Mouse (Mus musculus): ENCODE results near the gene Arhgdia.

Gene Arhgdia

DNA sequence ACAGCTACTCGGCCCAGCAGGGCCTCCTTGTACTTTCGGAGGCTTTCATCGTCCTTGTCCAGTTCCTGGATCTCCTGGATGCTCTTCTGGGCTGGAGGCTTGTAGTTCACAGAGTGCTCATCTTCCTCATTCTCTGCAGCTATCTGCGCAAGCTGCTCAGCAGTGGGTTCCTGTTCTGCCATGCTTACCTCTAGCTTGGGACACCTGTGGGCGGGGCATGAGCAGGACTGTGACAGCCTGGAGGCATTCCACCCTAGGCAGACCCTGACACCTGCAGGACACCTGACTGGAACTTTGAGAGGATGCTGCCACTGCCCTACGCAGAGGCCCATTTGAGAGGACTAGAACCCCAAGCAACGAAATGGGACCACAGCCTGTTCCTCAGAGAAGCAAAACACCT, 1.2 kb downstream of the Arhgdia start:
- intact Hi-C loops (cut with DNase I), result loop anchor here (5.0 kb wide), 1 partner anchor 93 kb away; no protein-coding TSS in a partner anchor

DNA sequence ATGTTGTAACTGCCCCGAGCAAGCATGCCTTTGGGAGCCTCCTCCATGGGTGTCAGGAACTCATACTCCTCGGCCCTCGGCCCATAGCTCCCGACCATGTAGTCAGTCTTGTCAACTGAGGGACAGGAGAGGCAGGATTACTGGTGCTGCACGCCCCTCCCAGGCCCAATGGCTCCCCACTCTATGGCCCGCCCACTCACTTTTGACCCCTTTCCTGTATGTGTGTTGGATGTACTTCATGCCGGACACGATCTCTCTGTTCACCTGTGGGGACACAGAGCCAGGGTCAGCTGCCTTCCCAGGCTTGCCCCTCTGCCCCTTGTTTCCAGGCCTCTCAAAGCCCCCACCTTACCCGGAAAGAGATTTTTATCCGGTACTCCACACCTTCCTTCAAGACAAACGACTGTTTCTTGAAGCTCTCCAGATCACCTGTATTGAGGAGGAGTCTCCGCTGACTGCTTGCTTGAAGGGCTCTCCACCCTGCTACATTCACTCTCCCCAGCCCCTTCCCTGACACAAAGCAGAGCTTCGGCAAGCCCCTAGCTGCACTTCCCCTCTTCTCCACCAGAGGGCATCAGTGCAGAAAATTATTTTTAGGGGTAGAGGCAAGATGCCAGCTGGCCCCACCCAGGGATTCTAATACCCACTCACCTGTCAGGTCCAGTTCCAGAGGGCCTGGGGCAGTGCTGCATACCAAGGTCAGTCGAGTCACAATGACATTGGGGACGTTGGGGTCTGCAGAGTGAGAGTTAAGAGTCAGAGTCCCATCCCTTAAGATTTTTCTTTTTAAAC, 1.9 kb downstream of the Arhgdia start:
- intact Hi-C loops (cut with DNase I), result loop anchor here (5.0 kb wide), 2 partner anchors 33 to 92 kb away; no protein-coding TSS in a partner anchor

DNA sequence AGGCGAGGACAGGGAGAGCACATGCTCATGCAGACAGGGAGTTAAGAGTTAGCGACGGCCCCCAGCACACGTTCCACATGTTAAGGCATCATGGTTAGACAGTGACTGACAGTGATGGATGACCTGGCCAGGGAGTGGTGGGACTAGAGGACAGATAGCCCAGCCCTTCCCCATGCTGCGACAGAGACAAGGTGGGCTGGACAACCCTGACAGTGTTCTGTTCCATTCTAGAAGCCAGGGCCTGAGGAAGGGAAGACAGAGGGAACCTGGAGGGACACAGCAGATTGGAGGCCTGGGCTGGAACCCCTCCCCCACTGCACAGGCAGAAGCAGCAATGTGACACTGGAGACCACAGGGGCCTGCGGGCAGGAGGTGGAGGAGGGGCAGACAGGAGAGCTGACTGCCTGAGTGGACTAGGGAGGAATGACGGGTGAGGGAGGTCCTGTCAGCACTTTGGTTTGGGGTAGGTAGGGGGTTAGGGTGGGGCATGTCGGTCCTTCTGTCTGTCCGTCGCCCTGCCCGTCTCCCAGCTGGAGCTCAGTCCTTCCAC, 2.7 kb downstream of the Arhgdia start:
- intact Hi-C loops (cut with DNase I), result loop anchor here (5.0 kb wide), 1 partner anchor 34 kb away; no protein-coding TSS in a partner anchor

DNA sequence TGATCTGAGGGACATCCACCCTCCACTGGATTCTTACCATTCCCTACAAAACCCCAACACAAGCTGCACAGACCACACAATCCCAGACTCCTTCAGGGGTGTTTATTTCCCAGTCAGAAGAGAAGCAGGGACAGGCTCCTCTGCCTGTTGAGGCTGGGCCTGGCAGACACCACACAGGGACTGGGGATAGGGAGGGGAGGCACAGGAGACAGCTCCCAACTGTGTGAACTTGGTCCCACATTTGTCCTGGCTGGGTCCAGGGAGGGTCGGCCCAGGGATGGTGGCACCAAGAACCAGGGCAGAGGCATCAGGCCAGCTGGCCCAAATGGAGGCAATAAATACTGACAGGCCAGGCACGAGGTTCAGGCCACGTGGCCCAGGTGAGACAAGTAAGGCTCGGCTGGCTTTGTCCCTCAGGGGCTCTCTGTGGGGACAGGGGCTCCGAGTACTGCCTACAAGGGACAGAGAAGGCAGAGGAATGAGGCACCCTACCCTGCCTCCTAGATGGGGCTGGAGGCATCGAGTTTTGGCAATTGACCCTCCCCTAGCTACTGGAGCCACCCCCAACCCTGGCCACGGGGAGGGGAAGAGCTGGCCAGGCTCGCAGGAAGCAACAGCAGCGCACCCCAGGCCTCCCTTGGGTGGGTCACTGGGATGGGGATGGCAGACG, 3.3 kb downstream of the Arhgdia start:
- intact Hi-C loops (cut with DNase I), result loop anchor here (5.0 kb wide), 1 partner anchor 34 kb away; no protein-coding TSS in a partner anchor

DNA sequence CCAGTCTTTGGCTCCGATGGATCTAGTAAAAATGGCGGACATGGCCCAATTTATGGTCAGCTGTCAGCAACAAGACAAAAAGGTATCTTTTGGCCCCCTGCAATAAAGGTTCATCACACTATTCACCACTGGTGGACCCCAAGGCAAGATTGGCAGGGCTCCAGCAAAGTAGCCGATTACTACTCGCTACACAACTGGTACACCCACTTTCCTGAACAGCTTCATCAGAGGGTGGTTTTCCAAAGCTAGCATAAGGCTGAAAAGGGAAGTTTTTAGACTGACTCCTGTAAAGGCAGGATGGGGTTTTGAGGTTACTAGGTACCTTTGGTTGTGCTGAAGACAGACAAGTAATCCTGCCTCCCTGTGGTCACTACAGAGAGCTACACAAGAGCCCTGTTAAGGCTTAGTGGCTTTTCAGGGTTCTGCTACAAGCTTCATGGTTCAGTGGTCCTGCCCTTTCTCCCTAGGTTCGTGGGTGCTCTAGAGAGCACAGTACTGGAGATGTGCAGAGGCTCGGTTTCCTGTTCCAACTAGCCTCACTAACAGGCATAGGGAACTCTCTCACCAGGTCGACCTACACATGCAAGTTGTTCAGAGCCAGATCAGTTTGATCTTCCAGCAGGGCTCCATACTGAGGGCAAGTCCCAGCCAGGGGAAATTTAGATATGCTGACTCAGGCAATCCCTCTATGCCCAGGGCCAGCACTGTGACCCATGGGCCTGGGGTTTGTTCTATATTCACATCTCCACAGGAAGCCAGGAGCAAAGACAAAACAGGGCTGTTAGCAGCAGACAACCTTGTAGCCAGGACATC, 4.0 kb downstream of the Arhgdia start:
- intact Hi-C loops (cut with DNase I), result loop anchor here (5.0 kb wide), 1 partner anchor 35 kb away; no protein-coding TSS in a partner anchor

DNA sequence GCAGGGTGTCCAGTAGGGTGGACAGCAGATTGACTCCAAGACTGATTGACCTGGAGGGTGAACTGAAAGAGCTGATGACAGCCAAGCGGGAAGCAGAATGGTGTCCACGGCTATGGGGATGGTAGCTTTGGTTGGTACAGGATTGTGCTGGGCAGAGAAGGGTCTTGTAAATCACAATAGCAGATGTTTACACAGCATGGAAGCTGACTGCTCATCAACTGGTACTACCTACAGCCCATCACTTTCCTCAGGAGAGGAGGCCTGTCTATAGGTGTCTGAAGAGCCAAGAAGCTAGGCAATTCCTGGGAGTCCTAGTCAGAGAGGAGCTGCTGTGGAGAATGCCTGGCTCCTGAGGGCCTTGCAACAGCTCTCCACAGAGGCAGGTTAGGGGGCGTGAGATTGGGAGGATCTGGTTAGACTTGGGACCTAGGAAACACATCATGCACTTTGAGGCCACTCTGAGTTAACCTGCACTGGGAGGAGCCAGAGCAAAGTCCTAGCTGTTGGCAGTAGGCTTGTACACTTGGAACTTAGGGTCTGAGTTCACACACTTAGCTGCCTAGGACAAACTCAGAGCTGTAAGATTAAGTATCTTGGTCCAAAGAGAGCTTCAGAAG, 5.0 kb downstream of the Arhgdia start:
- intact Hi-C loops (cut with DNase I), result loop anchor here (5.0 kb wide), 1 partner anchor 36 kb away; no protein-coding TSS in a partner anchor

DNA sequence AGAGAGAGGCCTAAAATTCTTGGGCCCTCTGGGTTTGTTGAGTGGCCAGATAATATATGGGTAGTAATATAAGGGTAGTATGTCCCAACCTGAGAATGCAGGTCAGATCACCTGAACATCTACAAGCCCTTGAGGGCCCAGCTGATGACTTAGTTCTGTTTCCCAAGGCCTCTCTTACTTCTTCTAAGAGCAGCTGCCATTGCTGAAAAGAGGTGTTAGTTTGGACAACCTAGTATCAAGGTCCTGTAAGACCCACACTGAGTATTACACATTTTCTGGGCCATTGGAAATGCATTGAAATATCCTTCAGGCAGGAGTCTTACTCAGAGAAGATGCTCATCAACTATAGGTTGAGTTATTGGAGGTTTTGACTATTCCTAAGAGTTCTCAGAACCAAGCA, 5.5 kb downstream of the Arhgdia start:
- intact Hi-C loops (cut with DNase I), result loop anchor here (5.0 kb wide), 1 partner anchor 36 kb away; no protein-coding TSS in a partner anchor

DNA sequence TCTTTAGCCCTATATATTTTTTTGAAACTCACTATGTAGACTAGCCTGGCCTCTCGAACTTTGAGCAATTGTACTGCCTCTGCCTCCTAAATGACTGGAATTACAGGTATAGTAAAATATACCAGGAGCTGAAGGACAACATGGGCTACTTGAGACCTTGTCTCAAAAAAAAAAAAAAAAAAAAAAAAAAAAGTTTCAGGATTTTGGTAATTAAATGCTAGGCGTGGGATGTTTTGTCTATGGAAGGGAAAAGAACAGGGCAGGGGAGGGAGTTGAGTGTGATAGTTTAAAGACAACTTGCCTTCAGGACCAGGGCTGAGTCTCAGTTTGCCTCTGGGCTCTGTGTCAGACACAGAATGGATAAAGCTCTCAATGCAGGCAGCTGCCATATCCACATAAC, 6.4 kb downstream of the Arhgdia start:
- intact Hi-C loops (cut with DNase I), result loop anchor here (5.0 kb wide), 1 partner anchor 37 kb away; no protein-coding TSS in a partner anchor

DNA sequence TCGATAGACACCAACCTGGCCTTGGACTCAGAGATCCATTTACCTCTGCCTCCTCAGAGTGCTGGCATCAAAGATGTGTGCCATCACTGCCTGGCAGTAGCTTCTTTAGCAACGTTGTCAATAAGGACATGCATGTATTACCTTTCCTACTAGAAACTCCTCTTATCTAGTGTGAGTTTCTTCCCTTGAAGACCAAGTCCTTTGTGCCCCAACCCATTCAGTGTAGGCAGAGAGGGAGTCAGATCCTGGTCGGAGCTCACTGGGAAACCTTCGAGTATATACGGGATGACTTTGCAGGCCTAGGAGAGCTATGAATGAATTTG, 7.2 kb downstream of the Arhgdia start:
- intact Hi-C loops (cut with DNase I), result loop anchor here (5.0 kb wide), 1 partner anchor 57 kb away; no protein-coding TSS in a partner anchor

DNA sequence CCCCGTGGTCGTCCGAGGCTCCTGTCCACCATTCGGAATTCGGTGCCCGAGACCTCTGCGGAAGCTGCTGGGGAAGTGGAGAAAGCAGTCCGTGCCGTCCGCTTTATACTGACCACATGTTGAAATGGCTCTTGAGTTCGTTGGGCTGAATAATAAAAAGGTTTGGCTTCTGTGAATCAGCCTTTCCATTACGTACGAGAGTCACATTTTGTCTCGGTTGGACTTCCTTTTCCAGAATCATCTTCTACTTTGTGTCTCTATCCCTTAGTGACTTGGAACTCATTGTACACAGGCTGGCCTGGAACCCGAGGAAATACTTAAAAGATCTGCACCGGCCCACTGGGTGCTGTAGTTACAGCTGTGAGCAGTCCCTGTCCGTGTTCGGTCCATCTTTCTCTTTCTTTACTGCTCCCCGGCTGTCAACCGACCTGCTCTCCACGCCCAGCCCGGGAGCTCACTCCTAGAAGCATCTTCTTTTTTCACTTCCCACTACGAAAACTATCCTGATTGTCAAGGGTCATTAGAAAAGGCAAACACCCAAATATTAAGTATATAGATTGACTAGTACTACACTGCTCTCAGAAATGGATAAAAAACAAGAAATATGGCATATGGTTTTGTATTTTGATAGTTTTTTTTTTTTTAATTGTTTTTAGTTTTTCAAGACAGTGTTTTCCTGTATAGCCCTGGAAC, 7.7 kb downstream of the Arhgdia start:
- intact Hi-C loops (cut with DNase I), result loop anchor here (5.0 kb wide), 1 partner anchor 56 kb away; no protein-coding TSS in a partner anchor

DNA sequence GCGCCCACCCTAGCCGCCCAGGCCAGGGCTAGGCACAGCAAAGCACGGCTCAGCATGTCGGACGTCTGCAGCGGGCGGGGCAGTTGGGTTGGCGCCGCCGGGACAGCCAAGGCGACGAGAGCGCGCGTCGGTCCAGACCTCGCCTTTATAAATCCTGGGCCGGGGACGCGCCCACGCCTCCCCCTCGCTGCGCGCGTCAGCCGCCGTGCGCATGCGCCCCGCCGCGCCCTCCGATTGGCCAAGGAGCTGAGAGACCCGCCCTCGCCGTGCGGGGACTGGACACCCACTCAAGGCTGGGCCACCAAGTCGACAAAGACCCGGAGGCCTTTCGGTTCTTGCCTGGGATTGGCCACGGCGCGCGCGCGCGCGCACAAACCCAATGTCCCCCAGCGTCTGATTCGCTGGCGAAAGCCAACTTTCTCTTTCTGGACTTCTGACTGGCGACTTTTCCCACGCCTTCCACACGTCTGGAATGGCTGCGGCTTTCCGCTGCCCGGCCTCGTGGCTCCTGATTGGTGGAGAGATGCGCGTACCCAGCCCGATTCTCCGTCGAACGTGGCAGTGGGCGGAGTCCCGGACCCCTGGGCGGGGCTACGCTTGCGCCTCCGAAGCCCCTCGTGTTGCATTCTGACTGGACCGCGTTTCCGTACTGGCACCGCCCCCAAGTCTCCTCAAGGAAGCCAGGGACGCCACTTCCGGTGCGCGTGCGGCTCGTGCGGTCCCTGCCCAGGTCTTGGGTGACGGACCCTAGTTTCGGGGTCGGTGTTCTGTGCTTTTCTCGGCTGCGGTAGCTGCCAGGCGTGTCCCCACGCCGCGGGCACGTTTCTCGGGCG, 8.5 kb downstream of the Arhgdia start, which contains the start of gene P4hb:
TSS of gene P4hb (minus strand) at position 502 of the 833 bp plus-strand sequence.
- intact Hi-C loops (cut with DNase I), result loop anchor here (5.0 kb wide), 1 partner anchor 56 kb away; no protein-coding TSS in a partner anchor

DNA sequence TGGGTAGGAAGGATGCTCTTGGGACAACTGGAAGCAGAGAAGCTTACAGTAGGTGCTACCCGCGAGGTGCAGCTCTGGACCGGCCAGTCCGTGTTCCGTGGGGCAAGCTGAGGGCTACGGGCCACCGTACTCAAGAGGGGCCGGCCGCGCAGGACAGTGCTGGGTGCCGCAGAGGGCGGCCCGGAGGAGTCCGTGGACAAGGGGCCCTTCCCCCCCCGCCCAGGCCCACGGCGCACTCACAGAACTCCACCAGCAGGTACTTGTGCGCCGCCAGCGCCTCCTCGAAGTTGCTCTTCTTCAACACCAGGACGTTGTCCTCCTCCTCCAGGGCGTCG, 9.0 kb downstream of the Arhgdia start:
- intact Hi-C loops (cut with DNase I), result loop anchor here (5.0 kb wide), 1 partner anchor 55 kb away; no protein-coding TSS in a partner anchor

DNA sequence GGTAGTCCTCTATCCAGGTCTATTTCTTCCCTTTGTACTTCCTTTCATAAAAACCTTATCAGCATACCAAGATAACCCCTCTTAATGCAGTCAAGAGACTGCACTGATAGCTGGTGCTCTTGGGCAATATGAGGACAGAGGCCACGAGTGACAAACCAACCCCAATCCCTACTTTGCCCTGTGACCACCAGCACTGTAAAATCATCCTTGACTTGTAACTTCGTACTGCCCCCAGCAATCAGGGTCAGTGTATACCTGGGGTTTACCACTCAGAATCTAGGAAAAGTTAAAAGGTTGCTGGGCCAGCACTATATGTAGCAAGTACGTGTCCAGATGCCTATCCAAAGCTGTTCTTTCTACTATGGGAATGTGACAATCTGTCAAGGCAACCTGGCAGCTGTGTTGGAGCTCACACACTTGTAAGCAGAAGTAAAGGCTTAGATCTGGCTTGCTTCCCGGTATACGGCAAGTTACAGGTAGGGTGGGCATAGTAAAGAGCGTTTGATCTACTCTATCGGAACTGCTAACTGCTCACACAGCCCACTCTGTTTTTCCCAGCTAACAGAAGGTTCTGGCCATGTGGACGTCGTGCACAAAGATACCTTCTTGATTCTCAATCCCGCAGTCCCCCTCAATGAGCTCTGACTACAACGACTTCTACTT, 9.5 kb downstream of the Arhgdia start:
- intact Hi-C loops (cut with DNase I), result loop anchor here (5.0 kb wide), 1 partner anchor 55 kb away; no protein-coding TSS in a partner anchor

DNA sequence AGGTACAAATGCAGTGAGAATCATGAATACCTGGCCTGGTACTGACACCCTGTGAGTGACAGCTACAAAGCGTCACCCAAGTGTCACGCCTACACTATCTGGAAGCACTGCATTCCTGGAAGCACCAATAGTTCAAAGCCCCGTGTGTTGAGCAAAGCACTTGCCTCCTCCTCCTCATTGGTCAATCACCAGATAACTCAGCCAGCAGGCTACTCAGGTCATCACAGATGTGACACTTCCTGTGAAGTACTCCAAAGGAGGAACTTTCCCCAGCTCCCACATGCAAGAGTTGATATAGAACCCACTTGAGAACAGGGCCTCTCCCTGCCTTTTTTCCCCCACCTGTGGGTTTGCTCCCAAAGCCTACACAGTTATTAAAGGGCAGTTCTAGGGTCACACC, 10.3 kb downstream of the Arhgdia start:
- intact Hi-C loops (cut with DNase I), result loop anchor here (5.0 kb wide), 1 partner anchor 54 kb away; no protein-coding TSS in a partner anchor

DNA sequence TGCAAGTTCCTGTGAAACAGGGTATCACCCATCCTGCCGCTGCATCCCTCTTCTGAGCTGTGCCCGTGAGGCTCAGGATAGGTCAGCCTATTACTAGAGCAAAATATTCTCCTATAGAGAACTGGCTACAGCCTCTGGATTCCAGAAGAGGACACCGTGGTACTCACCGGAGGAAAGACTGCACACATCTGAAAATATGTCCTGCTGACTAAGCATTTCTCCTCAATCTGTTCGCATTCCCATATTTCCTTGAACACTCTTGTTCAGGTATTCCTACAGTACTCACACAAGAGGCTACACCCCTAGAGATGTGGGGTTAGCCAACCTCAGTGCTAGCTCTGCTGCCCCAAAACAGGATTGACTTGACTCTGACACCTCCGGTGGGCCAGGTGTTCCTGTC, 13.1 kb downstream of the Arhgdia start:
- intact Hi-C loops (cut with DNase I), result no loop called here

DNA sequence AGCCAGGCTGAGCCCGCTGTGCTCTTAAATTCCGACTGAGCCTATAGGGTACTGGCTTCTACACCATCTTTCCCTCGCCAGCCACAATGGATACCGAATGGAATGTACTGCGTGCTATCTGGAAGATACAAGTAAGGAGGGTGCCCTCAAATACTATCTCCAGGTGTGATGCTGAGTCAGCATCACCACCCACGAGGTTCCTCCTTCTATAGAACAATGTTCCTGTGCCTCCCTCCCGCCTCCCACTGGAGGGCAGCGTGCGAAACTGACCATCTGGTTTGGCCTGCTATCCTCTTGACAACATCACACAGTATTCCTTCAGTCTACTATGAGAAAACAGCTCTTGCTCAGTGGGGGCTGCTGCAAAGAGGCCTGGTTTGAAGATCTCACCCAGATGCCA, 16.3 kb downstream of the Arhgdia start:
- intact Hi-C loops (cut with DNase I), result no loop called here

DNA sequence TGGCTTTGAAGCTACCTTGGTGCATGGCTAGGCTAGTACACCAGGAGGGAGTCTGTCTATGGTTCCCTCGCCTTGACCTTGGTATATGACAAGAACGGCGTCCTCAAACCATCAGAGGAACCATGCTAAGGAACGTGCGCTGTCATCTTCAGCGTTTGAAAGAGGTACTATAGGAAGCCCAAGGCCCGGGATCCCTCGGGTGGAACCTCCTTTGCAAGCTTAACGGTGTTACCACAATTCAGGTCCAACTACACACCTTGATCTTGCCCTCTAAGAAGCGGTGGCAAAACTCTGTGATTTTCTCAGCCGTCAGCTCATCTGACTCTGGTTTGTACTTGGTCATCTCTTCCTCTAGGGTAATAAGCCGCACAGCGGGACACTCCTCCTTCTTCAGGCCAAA, 18.5 kb downstream of the Arhgdia start:
- intact Hi-C loops (cut with DNase I), result no loop called here

All from adrenal gland (tissue).